Mouse (Mus musculus) heart, adult 2 months (tissue): Measurements from ENCODE around the gene Zfp940.

Experiments used
- EP300 ChIP-seq: fragments of 200-500 bp; IDR thresholded peaks from 2 replicates; pipeline ENCODE4 v1.6.1; 2011; ENCODE audit warnings: low read depth, low read length, control low read depth; ENCODE audit not compliant: insufficient read depth
- POLR2A ChIP-seq: fragments of 200-500 bp; IDR thresholded peaks from 2 replicates; pipeline ENCODE4 v1.6.1; 2011; ENCODE audit warnings: mild to moderate bottlenecking, low read depth, low read length, control low read depth; ENCODE audit not compliant: insufficient read depth

DNA sequence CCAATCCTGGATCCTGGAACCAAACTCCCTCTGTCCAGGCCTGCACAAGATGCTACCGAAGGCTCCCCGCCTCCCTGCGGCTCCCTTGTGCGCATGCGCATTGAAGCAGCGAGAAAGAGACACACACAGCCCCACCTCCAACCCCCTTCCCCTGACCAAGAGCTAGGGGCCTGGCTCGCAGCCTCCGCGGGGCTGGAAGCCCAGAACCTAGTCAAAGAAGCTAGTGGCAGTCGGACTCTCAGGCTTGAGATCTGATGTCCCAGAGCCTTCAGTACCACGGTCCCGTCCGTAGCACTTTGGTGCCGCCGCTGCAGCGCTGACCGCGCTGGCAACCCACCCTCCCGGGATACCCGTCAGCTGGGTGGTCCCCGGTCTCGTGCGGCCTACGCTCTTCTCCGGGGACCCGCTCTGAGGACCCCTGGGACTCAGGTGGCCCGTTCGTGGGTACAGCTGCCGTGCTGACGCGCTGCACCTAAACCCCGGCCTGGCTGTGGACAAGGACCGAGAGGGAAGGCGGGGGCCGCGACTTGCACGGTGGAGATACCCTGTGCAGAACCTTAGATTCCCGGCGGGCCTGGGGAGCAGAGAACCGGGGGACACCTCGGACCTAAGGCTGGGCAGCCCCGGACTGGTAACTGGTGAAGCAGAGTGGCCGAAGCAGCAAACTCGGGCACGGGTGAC, 69.5 kb downstream of the Zfp940 start, which contains the start of gene Zfp30:
- no peak for TF ChIP-seq EP300
- TF ChIP-seq POLR2A = peak; percentile 65
